Mouse (Mus musculus) forebrain, postnatal 0 days (tissue): ENCODE data around the gene Nos1ap. TPM values are rescaled to one million over a fixed set of nuclear protein-coding genes. Genes with fewer than 3 reads are reported as not detected.

ENCODE experiments used
- ATAC-seq: fragments of 200-750 bp; cut with Nextera tagmentation; 2 replicates; pipeline ENCODE4 v1.8.0; 2017; ENCODE audit warnings: mild to moderate bottlenecking, moderate library complexity
- DNase-seq: peaks from one replicate; pipeline ENCODE4 v3.0.0-alpha.2; 2015
- H3K27ac ChIP-seq: fragments of 300-500 bp; sonication (generic); 2 replicates; pipeline ENCODE4 v1.5.1; 2014; ENCODE audit warnings: low read depth, mild to moderate bottlenecking, antibody characterized with exemption, low read length, moderate library complexity, mixed read lengths
- H3K27me3 ChIP-seq: fragments of 300-500 bp; sonication (generic); 2 replicates; pipeline ENCODE4 v1.6.1; 2014; ENCODE audit warnings: mild to moderate bottlenecking, low read length, mixed read lengths; ENCODE audit not compliant: insufficient read depth
- H3K36me3 ChIP-seq: fragments of 300-500 bp; sonication (generic); 2 replicates; pipeline ENCODE4 v1.6.1; 2014; ENCODE audit warnings: mild to moderate bottlenecking, moderate library complexity; ENCODE audit not compliant: insufficient read depth
- H3K4me1 ChIP-seq: fragments of 300-500 bp; sonication (generic); 2 replicates; pipeline ENCODE4 v1.6.1; 2014; ENCODE audit warnings: antibody characterized with exemption; ENCODE audit not compliant: insufficient read depth
- H3K4me2 ChIP-seq: fragments of 300-500 bp; sonication (generic); 2 replicates; pipeline ENCODE4 v1.6.1; 2014; ENCODE audit warnings: low read depth, mild to moderate bottlenecking, moderate library complexity
- H3K4me3 ChIP-seq: fragments of 300-500 bp; sonication (generic); 2 replicates; pipeline ENCODE4 v1.5.1; 2014; ENCODE audit warnings: low read depth, low read length, mixed read lengths
- H3K9ac ChIP-seq: fragments of 300-500 bp; sonication (generic); 2 replicates; pipeline ENCODE4 v1.6.1; 2014; ENCODE audit warnings: mild to moderate bottlenecking
- H3K9me3 ChIP-seq: fragments of 300-500 bp; sonication (generic); 2 replicates; pipeline ENCODE4 v1.6.1; 2016; ENCODE audit warnings: low read length
- CTCF ChIP-seq: sonication (generic); IDR thresholded peaks from 2 replicates; pipeline ENCODE4 v1.5.1; 2016; ENCODE audit warnings: antibody characterized with exemption, control low read depth, low read depth
- whole genome bisulfite sequencing: fragments of 180-500 bp; shearing (Covaris S2); extraction: QIAGEN DNeasy Blood & Tissue Kit; methylation state at CpG from one replicate; pipeline ENCODE4 v1.1.7; 2014; 5-methylcytosine and 5-hydroxymethylcytosine counted together
- polyA plus RNA-seq: library from polyadenylated mRNA; unstranded; fragments of >200 nt; fragmentation: Nextera tagmentation; extraction: Ambion mirVana; gene quantifications from 2 replicates; pipeline ENCODE4 v1.2.1, GENCODE M21; 2015
- total RNA-seq: library from RNA; depleted of rRNA; stranded (reverse); fragments of >200 nt; gene quantifications from 2 replicates; pipeline ENCODE4 v1.2.3, GENCODE M21; 2014

Nos1ap gene
- total and polyA plus RNA-seq, 2 experiments from 2014 or later = 12.4 to 14.8 TPM

DNA sequence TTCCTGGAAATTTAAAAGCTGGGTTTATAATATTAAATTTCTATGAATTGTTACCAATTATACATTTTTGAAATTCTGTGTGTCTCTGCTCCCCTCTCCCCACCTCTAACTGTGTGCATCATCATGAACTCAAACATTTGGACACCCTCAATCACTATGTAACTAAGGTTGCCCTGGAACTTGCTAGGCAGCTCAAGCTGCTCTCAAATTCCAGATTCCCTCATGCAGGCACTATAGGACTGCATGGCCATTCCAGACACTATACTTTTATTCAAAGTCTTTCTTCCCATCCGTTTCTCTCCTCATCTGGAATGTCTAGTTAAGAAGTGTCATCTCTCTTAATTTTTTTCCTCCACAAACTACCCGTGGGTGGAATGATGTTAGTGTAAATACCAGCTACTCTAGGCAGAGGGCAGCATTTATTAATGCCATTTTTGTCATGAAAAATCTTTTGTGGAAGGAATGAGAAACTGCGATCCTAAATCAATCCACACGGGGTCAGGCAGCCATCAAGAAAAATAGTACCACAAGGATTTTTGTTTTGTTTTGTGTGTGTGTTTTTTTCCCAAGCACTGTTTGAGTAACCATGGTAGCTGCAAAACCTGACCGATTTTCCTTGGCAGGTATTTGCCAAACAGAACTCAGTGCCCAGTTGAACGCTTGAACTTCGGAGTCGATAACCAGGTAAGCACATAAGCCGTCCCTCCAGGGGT lies 297.3 kb downstream of the Nos1ap start:
- ATAC-seq (peak; percentile 84), DNase-seq (peak; percentile 87)
- H3K4me3 ChIP-seq = no peak overlapping the region
- H3K9me3 ChIP-seq = no peaks in the 10 kb centered on the region
- H3K9ac ChIP-seq = no peak overlapping the region
- TF ChIP-seq CTCF = peak; percentile 95
- H3K36me3 ChIP-seq = no peaks in the 10 kb centered on the region
- no peaks in the 10 kb centered on the region for H3K4me1 ChIP-seq
- H3K27me3 ChIP-seq = no peaks in the 10 kb centered on the region
- H3K4me2 ChIP-seq = 0 out of 2 replicates have a peak overlapping the region, but pooled peaks have one; percentile 25
- WGBS = 21% methylated on average over 9 of the region's 9 CpGs
- no peak overlapping the region for H3K27ac ChIP-seq

- DNase-seq (no peak), ATAC-seq (no peak)
- Histone ChIP-seq H3K27ac (no peak overlapping the region), H3K9me3 (no peaks in the 10 kb centered on the region), H3K4me3 (no peak overlapping the region), H3K9ac (no peak overlapping the region), H3K4me2 (no peak overlapping the region), H3K36me3 (no peaks in the 10 kb centered on the region), H3K4me1 (no peaks in the 10 kb centered on the region), H3K27me3 (no peaks in the 10 kb centered on the region)
- TF ChIP-seq CTCF = no peak
- 81% methylated on average over 4 of the region's 4 CpGs for WGBS
Observed at GRCm38 (mm10) chr1:170282415-170283129, 307.1 kb downstream of the Nos1ap start.

DNA sequence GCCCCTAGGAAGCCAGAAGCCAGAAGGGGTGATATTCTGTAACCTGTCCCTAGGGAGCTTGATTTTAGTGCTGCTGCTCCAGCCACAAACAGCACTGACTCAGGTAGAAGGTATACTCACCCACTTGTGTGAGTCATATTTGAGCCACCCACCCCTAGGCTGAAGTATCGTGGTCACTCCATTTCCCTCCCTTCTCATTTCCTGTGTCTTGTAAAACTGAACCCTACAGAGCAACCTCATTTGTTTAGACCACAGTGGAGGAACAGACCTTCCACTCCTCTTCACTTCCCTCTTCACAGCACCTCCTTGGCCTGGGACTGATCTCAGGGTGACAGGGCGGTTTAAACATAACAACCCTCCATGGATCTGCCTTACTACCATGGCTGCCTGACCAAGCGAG lies 312.6 kb downstream of the Nos1ap start, which contains the start of gene Sh2d1b1:
TSS of gene Sh2d1b1 (plus strand) at position 305 of the 400 bp plus-strand sequence.
- H3K27me3 ChIP-seq = no peaks in the 10 kb centered on the region
- H3K9ac ChIP-seq = no peak within 1 kb of the TSS
- TF ChIP-seq CTCF = no peak
- no peak within 1 kb of the TSS for H3K4me3 ChIP-seq
- 97% methylated on average over 2 of the region's 3 CpGs for WGBS
- H3K9me3 ChIP-seq = no peaks in the 10 kb centered on the region
- H3K36me3 ChIP-seq = no peaks in the 10 kb centered on the region
- H3K27ac ChIP-seq = no peak within 1 kb of the TSS
- ATAC-seq = no peak
- no peak within 1 kb of the TSS for H3K4me2 ChIP-seq
- DNase-seq = no peak
- H3K4me1 ChIP-seq = no peaks in the 10 kb centered on the region

DNA sequence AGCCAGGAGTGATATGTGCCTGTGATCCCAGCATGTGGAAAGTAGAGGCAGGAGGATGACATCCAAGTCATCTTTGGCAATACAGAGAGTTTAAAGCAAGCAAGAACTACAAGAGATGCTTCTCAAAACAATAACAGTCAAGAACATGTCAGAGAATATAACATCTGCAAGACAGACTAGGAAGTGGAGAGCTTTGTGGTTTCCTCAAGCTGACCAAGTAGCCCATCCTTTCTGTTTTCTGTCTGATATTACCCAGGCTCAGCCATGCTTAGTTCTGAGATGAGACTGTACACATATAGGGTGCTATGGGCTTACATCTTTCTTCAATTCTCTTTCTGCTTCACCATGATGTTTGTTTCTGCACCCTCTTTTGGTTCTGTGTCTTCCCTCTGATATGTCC lies 316.4 kb downstream of the Nos1ap start:
- TF ChIP-seq CTCF = no peak
- Histone ChIP-seq H3K4me1 (no peaks in the 10 kb centered on the region), H3K9me3 (no peaks in the 10 kb centered on the region), H3K4me2 (no peak overlapping the region), H3K9ac (no peak overlapping the region), H3K27me3 (no peaks in the 10 kb centered on the region), H3K36me3 (no peaks in the 10 kb centered on the region), H3K27ac (no peak overlapping the region), H3K4me3 (no peak overlapping the region)
- ATAC-seq (no peak), DNase-seq (no peak)

- 91% methylated on average over 4 of the region's 4 CpGs for WGBS
- H3K9me3 ChIP-seq = 0 out of 2 replicates have a peak, but pooled peaks cover 7% of the 10 kb centered on the region
- H3K4me2 ChIP-seq = no peak overlapping the region
- H3K36me3 ChIP-seq = no peaks in the 10 kb centered on the region
- H3K27me3 ChIP-seq = no peaks in the 10 kb centered on the region
- no peak overlapping the region for H3K27ac ChIP-seq
- DNase-seq (no peak), ATAC-seq (no peak)
- H3K4me1 ChIP-seq = no peaks in the 10 kb centered on the region
- no peak overlapping the region for H3K9ac ChIP-seq
- no peak overlapping the region for H3K4me3 ChIP-seq
- no peak for TF ChIP-seq CTCF
Observed at GRCm38 (mm10) chr1:170270696-170271095, 319.0 kb downstream of the Nos1ap start.

DNA sequence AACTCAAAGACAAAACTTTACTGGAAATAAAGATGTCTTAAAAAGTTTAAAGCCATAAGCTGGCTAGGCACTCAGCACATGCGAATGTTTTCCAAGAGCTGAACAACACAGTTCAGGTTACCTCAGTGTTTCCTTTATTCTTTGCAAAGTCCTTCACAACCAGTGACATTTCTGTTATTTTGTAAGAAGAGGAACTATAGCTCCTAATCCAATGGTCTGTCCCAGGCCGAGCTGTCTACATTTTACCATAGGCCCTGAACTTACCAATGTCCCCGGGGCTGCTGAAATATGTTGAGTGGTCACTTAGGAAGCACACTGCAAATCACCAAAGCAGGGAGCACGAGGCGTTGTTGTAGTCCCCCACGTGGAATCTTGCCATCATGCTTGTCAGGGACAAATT lies 319.4 kb downstream of the Nos1ap start:
- Histone ChIP-seq H3K4me2 (no peak overlapping the region), H3K4me1 (no peaks in the 10 kb centered on the region), H3K36me3 (no peaks in the 10 kb centered on the region), H3K27me3 (no peaks in the 10 kb centered on the region), H3K9ac (no peak overlapping the region), H3K27ac (no peak overlapping the region), H3K4me3 (no peak overlapping the region), H3K9me3 (0 out of 2 replicates have a peak, but pooled peaks cover 7% of the 10 kb centered on the region)
- ATAC-seq (no peak), DNase-seq (no peak)
- 85% methylated on average over 6 of the region's 6 CpGs for WGBS
- TF ChIP-seq CTCF = no peak

DNA sequence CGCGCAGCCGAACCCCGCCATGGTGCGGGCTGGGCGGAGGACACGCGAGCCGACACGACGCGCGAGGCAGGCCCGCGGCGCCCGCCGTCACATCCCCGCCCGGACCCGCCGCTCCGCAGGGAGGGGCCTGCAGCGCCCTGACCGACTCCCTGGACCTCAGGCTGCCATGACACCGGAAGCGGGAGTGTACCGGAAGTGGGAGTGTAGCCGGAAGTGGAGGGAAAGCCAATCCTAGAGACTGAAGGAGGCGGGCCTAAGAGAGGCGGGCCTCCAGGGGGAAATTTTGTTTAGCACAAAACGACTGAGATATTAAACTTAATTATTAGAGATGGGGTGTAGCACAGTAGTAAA lies 334.1 kb downstream of the Nos1ap start:
- peak; percentile 91 for DNase-seq
- Histone ChIP-seq H3K9me3 (no peaks in the 10 kb centered on the region), H3K9ac (peak overlapping the region; percentile 74), H3K27ac (no peak overlapping the region), H3K4me2 (peak overlapping the region; percentile 86), H3K36me3 (no peaks in the 10 kb centered on the region), H3K27me3 (no peaks in the 10 kb centered on the region), H3K4me3 (peak overlapping the region; percentile 60), H3K4me1 (no peaks in the 10 kb centered on the region)
- TF ChIP-seq CTCF = no peak
- WGBS = 4% methylated on average over 32 of the region's 32 CpGs
- ATAC-seq = peak; percentile 100
